Mouse (Mus musculus): ENCODE measurements around the gene Smpd2.

Smpd2 gene

DNA sequence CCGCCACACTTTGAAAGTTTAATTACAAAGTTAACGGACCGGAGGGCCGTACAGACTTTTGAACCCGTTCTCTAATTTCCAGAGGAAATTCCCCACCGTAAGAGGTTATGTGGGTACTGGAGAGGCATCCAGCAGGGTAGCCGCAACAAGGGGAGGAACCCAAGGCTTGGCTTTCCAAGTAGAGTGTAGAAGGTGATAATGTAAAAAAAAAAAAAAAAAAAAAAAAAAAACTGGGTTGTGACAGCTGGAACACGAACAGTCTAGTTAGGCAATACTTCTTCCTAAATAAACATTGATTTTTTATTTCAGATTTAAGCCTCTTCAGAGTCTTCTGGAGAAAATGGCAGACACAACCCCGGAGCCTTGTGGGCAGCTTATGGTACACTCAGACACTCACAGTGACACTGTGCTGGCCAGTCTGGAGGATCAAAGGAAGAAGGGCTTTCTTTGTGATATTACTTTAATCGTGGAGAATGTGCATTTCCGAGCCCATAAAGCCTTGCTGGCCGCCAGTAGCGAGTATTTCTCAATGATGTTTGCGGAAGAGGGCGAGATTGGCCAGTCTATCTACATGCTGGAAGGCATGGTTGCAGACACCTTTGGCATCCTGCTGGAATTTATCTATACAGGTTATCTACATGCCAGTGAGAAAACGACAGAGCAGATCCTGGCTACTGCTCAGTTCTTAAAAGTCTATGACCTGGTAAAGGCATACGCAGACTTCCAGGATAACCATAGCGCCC is 39.2 kb downstream of the Smpd2 start:
- DNase-seq: peak; percentile 22

DNA sequence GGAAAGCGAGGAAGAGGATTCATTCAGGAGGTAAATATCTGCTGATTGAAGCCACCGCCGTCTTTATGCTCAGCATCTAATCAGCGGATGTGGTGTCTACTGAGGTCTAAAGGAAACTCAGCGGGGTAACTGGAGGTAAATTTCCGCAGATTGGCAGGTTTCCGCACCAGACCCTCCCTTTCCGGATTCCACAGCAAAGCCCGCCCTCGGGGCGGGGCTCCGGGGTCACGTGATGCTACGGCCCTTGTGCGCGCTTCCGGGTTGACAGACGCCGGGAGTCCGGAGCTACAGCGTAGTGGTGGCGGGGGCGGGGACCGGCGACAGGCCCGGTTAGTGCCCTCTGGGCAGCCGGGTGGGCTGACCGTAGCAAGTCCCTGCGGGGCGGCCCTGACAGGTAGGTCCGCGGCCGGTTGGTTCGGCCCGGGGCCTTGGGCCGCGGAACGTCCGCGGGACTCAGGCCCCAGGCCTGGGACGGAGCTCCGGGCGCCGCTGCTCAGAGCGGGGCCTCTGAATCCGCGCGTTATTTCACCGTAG is 40.0 kb downstream of the Smpd2 start, which contains the start of gene Zbtb24:
Gene Zbtb24, plus strand, starts transcription at position 247 of the 534 bp plus-strand sequence.
- DNase-seq: peak; percentile 96

DNA sequence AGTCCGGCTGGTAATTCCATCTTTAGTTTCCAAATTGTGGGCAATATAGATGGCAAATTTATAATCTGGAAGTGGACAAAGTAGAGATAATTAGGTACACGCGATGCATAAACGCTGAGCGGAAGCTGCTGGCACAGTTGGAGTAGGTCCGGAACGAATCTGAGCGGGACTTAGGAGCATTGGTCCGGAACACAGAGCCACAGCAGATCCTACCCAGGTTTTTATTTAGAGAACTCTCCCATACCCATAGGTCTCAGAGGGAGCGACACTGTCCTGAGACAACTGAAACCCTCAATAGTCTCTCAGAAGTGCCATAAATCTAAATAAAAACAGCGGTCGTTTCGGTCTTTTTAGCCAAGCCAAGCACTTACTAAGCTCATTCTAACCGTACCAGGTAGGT is 40.5 kb downstream of the Smpd2 start:
- peak; percentile 59 for DNase-seq

DNA sequence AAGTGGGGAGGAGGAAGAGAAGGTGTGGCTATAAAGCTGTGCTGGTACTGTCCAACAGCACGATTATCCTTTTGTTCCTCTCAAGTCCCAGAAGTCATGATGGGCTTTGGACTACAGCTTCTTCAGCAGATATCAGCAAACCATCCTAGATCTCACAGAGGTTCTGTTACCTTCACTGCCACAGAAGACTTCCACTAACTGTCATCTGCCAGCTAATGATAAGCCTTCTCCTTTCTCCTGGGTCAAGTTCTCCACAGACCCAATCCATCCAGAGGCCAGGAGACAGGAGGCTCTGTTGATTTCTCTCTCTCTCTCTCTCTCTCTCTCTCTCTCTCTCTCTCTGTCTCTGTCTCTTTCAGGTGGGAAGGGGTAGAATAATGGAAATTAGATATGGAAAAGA is 42.0 kb downstream of the Smpd2 start:
- DNase-seq: no peak
